Mouse (Mus musculus) spleen, embryonic (tissue): Measurements from ENCODE around the gene Scaf11.

Experiments used
- CTCF ChIA-PET: fragments of 350-600 bp; sonication (Branson Sonifier 250); formaldehyde crosslinking; loops from one replicate; lab custom pipeline; 2022; lab: Charles Lee

The Scaf11 gene

GRCm38 (mm10) chr15:96405548-96405947 lies 55.1 kb downstream of the Scaf11 start:
- CTCF ChIA-PET = no interaction called here

GRCm38 (mm10) chr15:96398333-96398732 lies 62.3 kb downstream of the Scaf11 start:
- CTCF ChIA-PET = no interaction called here

DNA sequence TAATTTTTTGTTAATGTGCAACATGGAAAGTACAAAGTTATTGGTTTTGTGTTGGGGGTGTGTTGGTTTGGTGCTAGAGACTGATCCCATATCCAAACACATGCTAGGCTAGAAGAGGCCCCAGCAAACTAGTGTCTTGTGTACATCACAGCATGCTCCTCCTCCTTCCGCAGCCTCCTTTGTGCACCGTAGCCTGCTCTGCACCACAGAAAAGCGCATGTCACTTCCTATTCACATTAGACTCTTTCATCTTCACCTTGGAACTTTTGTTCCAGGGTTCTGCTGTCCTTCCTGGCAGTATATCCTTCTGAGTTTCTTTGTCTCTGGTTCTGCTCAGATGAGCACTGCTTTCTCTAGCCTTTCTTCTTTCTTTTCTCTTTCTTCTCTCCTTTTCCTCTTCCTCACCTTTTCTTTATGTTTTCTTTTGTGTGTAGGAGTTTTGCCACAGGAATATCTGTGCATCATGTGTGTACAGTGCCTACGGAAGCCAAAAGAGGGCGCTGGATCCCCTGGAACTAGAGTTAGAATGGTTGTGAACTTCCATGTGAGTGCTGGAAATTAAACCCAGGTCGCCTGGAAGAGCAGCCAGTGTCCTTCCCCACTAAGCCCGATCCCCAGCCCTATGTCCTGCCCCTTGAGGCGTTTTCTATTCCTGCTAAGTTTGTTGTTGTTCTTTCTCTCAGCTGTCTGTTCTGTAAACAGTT lies 63.9 kb downstream of the Scaf11 start:
- CTCF ChIA-PET = no interaction called here

- CTCF ChIA-PET = no interaction called here
These were observed 65.6 kb downstream of the Scaf11 start for GRCm38 (mm10) chr15:96395071-96395470.

DNA sequence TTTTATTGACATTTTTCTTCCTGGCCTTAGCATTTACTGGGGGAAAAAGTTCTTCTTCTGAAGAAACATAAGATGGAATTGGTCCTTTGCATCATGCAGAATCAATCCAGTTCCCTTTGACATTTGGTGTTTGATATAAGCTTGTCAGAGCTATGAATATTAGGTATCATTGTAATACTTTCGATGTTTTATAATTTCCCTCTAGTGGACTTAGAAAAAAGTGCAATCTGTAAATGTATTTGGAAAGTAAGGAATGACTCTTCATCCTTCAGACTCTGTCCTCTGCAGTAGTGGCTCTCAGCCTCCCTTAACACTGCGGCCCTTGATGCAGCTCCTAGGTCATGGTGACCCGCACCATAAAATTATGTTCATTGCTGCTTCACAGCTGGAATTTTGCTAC lies 67.8 kb downstream of the Scaf11 start:
- CTCF ChIA-PET = no interaction called here

DNA sequence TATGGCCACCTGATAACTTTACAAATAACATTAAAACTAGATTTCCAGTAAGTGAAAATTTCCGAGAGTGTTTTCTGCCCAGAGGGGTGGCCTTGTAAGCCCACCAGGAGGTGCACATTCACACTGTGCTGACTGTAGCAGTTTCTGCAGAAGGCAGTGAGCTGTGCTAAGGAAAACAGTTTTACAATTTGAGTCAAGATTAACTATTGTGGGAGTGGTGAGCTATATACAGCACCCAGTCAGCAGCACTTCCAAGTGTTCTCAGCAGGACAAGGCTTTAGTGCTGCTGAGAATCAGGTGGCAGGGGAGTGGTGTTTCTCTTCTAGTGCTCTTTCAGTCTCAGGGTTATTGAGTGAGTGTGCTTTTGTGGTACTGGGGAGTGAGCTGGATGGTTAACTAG lies 72.1 kb downstream of the Scaf11 start:
- CTCF ChIA-PET = no interaction called here

- CTCF ChIA-PET = no interaction called here
These were observed 78.4 kb downstream of the Scaf11 start for GRCm38 (mm10) chr15:96382223-96382622.

GRCm38 (mm10) chr15:96377701-96378100 lies 82.9 kb downstream of the Scaf11 start:
- CTCF ChIA-PET = no interaction called here

DNA sequence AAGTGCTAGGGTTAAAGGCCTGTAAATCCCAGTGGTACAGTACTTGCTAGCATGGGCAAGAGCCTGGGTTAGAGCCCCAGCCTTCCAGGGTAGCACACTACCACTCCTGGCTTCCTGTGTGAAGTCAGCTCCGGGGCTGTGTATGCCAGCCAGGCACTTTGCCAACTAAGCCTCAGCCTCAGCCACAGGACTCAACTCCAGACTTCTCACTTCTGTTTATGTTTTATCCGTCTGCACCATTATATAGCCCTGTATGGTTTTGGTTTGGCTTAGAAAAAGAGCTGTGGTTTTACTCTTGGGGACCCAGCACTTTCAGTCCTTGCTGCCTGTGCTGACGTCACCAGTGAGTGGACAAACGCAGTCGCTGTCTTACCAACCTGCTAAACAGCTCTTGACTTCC lies 83.4 kb downstream of the Scaf11 start:
- CTCF ChIA-PET = interaction anchor here (0.7 kb wide), 1 partner anchor 258 kb away, joined by 5 read pairs; no protein-coding TSS in a partner anchor

GRCm38 (mm10) chr15:96376214-96376613 lies 84.4 kb downstream of the Scaf11 start:
- CTCF ChIA-PET = interaction anchor here (0.5 to 0.6 kb wide), 2 partner anchors 212 to 557 kb away, joined by 3 to 8 read pairs; no protein-coding TSS in a partner anchor

DNA sequence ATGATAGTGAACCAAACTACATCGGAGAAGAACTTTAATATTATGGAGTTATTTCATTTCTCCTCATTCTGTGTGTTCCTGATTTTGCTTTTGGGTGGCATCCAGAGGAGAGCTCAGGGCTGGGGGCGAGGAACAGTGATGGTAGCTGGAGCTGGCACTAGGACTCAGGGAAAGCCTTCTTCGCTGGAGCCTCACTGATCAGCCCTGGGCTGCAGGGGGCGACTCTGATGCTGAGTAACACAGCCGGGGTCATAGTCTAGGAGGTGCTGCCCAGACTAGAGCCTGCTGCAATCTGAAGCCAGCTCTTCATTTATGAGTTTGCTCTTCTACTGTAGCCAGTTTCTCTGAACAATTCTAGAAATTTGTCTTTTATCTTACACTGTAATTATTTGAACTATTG lies 87.5 kb downstream of the Scaf11 start:
- CTCF ChIA-PET = no interaction called here

GRCm38 (mm10) chr15:96372628-96373027 lies 88.0 kb downstream of the Scaf11 start:
- CTCF ChIA-PET = no interaction called here

DNA sequence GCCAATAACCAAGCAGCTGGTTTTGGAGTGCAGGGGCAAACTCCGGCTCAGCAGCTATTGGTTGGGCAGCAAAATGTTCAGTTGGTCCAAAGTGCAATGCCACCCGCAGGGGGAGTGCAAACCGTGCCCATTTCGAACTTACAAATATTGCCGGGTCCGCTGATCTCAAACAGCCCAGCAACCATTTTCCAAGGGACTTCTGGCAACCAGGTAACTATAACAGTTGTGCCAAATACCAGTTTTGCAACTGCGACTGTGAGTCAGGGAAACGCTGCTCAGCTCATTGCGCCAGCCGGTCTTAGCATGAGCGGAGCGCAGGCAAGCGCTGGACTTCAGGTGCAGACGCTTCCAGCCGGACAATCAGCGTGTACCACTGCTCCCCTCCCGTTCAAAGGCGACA lies 89.3 kb downstream of the Scaf11 start:
- CTCF ChIA-PET = no interaction called here

- CTCF ChIA-PET = no interaction called here
These were observed 94.3 kb downstream of the Scaf11 start for GRCm38 (mm10) chr15:96366176-96366963.

DNA sequence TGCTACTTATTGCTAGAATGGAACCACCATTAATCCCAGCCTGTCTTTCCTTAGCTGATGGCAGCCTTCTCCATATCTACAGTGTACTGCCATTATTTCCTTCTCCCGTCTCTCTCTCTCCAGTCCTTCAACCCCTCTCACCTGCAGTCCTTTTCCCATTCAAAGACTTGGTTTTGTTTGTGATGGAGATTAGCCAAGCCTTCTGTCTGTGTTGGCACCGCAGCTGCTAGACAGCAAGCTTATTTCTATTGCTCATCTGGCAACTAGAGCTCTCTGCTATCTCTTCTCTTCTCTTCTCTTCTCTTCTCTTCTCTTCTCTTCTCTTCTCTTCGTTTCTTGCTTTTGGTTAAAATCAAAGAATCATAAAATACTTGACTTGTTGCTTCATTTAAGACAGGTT lies 95.3 kb downstream of the Scaf11 start:
- CTCF ChIA-PET = no interaction called here
